Mouse (Mus musculus): ENCODE results near the gene Cep63. TPM values are rescaled to one million over a fixed set of nuclear protein-coding genes. Genes with fewer than 3 reads are reported as not detected.

The Cep63 gene
- polyA plus RNA-seq (2015; fragmentation: Illumina TruSeq; extraction: RNeasy Lipid Tissue Mini Kit (QIAGEN cat#74804); ENCODE audit: insufficient read depth, low read depth, low replicate concordance), result 13.8 TPM

DNA sequence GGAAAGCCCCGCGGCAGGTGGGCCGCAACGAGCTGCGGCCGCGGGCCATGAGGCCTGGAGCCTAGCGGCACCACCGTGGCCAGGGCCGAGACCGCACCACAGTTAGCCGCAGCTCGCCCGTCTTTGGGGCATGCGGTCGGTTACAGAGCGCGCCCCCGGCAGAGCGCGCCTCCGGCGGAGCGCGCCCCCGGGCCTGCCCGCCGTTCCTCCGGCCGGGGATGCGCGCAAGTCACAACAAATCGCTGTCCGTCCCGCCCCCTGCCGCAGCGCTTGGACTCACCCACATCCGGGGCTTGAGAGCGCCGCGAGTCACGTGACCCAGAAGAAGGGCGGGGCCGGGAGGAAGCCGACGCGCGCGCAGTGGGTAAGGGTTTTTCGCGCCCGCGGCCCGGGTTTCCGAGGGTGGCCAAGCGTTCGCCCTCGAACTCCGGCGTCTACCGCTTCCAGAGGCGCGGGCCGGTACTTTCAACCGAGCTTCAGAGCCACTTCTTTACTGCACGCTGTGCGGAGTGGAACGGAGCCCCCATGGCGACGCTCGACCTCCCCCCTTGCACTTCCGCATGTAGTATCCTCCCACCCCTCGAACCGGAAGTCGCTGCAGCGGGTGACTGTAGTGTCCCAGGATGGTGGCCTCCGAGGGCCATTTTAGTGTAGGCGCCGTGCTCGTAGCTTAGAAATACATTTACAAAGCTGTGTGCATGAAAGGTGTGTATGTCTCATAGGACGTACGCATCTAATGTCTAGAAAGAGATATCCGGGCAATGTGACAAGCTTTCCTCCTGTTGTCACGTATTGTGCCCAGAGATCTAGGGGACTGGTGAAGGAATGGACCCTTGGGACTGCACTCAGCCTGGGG, at the start of gene Cep63, which contains the start of gene Anapc13:
Cep63 (minus strand) TSS at position 552 of the 856 bp plus-strand sequence.
Anapc13 (plus strand) TSS at position 314 of the 856 bp plus-strand sequence.

Other genes starting within 250 kb of the Cep63 start
- gene Ky, start 120.8 kb downstream of the Cep63 start, polyA plus RNA-seq (2015; fragmentation: Illumina TruSeq; extraction: RNeasy Lipid Tissue Mini Kit (QIAGEN cat#74804); ENCODE audit: insufficient read depth, low read depth, low replicate concordance), result 1.3 TPM
- gene Anapc13, start 238 bp downstream of the Cep63 start, polyA plus RNA-seq (2015; fragmentation: Illumina TruSeq; extraction: RNeasy Lipid Tissue Mini Kit (QIAGEN cat#74804); ENCODE audit: insufficient read depth, low read depth, low replicate concordance), result 31.1 TPM
- 29.6 TPM for gene Amotl2, start 90.1 kb upstream of the Cep63 start, polyA plus RNA-seq (2015; fragmentation: Illumina TruSeq; extraction: RNeasy Lipid Tissue Mini Kit (QIAGEN cat#74804); ENCODE audit: insufficient read depth, low read depth, low replicate concordance)
- 13.6 TPM for gene Ryk, start 208.4 kb upstream of the Cep63 start, polyA plus RNA-seq (2015; fragmentation: Illumina TruSeq; extraction: RNeasy Lipid Tissue Mini Kit (QIAGEN cat#74804); ENCODE audit: insufficient read depth, low read depth, low replicate concordance)